Mouse (Mus musculus) CH12.LX (cell line): ENCODE results near the gene 1700001C02Rik. TPM values are rescaled to one million over a fixed set of nuclear protein-coding genes. Genes with fewer than 3 reads are reported as not detected.

ENCODE experiments used
- DNase-seq: peaks from one replicate; pipeline ENCODE4 v3.0.0-alpha.2; 2013; ENCODE audit errors: extremely low read depth
- H3K27ac ChIP-seq: 2 replicates; pipeline ENCODE4 v1.5.1; 2012; ENCODE audit warnings: low read depth, mild to moderate bottlenecking, control low read depth, moderate library complexity; ENCODE audit not compliant: insufficient read depth
- H3K27me3 ChIP-seq: replicated peaks from 2 replicates; pipeline ENCODE3; 2012; ENCODE audit warnings: inconsistent platforms
- H3K36me3 ChIP-seq, 2 experiments: replicated peaks in 1 of 2; 2 replicates each; pipeline versions ENCODE3 to v1.6.1; 2012; ENCODE audit warnings: inconsistent platforms in 1 of 2, low read length in 1 of 2, mild to moderate bottlenecking in 1 of 2, mixed read lengths in 1 of 2, moderate library complexity in 1 of 2; ENCODE audit not compliant: control insufficient read depth in 1 of 2, insufficient read depth in 1 of 2
- H3K4me1 ChIP-seq, 2 experiments: 2 replicates each; pipeline ENCODE4 v1.6.1; 2012; ENCODE audit warnings: inconsistent platforms in 1 of 2, moderate library complexity in 1 of 2; ENCODE audit not compliant: insufficient read depth in 2 of 2, control insufficient read depth in 1 of 2
- H3K4me2 ChIP-seq: 2 replicates; pipeline ENCODE4 v1.6.1; 2012; ENCODE audit warnings: low read depth, mild to moderate bottlenecking, control low read depth; ENCODE audit not compliant: poor library complexity, insufficient read depth, severe bottlenecking
- H3K4me3 ChIP-seq, 3 experiments: fragments of 150-350 bp in 1 of 3; sonication (generic) in 1 of 3; replicated peaks in 1 of 3; 2 replicates each; pipeline versions ENCODE3 to v1.5.1; 2011 to 2012; ENCODE audit warnings: low read depth in 2 of 3, low read length in 2 of 3, mild to moderate bottlenecking in 2 of 3, moderate library complexity in 2 of 3, control low read depth in 1 of 3, improper control_type of control experiment in 1 of 3, inconsistent platforms in 1 of 3, mixed read lengths in 1 of 3; ENCODE audit not compliant: poor library complexity in 1 of 3
- H3K79me2 ChIP-seq: replicated peaks from 2 replicates; pipeline ENCODE4 v1.6.1; 2012; ENCODE audit warnings: mild to moderate bottlenecking, moderate library complexity; ENCODE audit not compliant: control insufficient read depth, poor library complexity, insufficient read depth, severe bottlenecking; ENCODE audit errors: extremely low read depth
- H3K9ac ChIP-seq: 2 replicates; pipeline ENCODE4 v1.6.1; 2012; ENCODE audit warnings: low read depth, mild to moderate bottlenecking, control low read depth, moderate library complexity; ENCODE audit not compliant: insufficient read depth
- H3K9me3 ChIP-seq: replicated peaks from 2 replicates; pipeline ENCODE3; 2012; ENCODE audit warnings: low read length, inconsistent platforms, mixed read lengths
- CHD1 ChIP-seq: IDR thresholded peaks from 2 replicates; pipeline ENCODE4 v1.6.1; 2012; ENCODE audit warnings: low read depth, low read length, improper control_type of control experiment, inconsistent platforms
- CTCF ChIP-seq, 2 experiments: IDR thresholded peaks in 1 of 2; conservative IDR thresholded peaks in 1 of 2; 2 replicates each; pipeline ENCODE4 v1.5.1; 2011 to 2012; ENCODE audit warnings: low read depth in 2 of 2, low read length in 2 of 2, improper control_type of control experiment in 1 of 2, inconsistent platforms in 1 of 2, mild to moderate bottlenecking in 1 of 2, moderate library complexity in 1 of 2
- ETS1 ChIP-seq: conservative IDR thresholded peaks from 2 replicates; pipeline ENCODE4 v1.6.1; 2012; ENCODE audit warnings: low read depth, mild to moderate bottlenecking, inconsistent platforms, low read length, improper control_type of control experiment, moderate library complexity
- NELFE ChIP-seq: IDR thresholded peaks from 2 replicates; pipeline ENCODE4 v1.6.1; 2011; ENCODE audit warnings: low read depth, low read length, improper control_type of control experiment
- PAX5 ChIP-seq: IDR thresholded peaks from 2 replicates; pipeline ENCODE4 v1.6.1; 2012; ENCODE audit warnings: low read length, inconsistent platforms, mixed read lengths
- SMC3 ChIP-seq: IDR thresholded peaks from 2 replicates; pipeline ENCODE4 v1.6.1; 2011; ENCODE audit warnings: low read depth, low read length, improper control_type of control experiment
- TBP ChIP-seq: conservative IDR thresholded peaks from 2 replicates; pipeline ENCODE4 v1.6.1; 2011; ENCODE audit warnings: low read depth, low read length, improper control_type of control experiment
- ZNF384 ChIP-seq: IDR thresholded peaks from 2 replicates; pipeline ENCODE4 v1.6.1; 2012; ENCODE audit warnings: low read depth, low read length, improper control_type of control experiment, inconsistent platforms
- dilution Hi-C: fragments of 300-500 bp; cut with MboI; formaldehyde crosslinking; loops from 2 replicates; pipeline ENCODE4 v1.14.3; 2020; ENCODE audit warnings: low sequenced_read_pairs; ENCODE audit not compliant: extremely low pct_unique_long_range_greater_than_20kb, extremely low pct_ligation_motif_present
- in situ Hi-C: fragments of 300-500 bp; cut with MboI; formaldehyde crosslinking; loops from 3 replicates; pipeline ENCODE4 v1.14.3; 2019; ENCODE audit warnings: low sequenced_read_pairs, low pct_ligation_motif_present, low pct_unique_long_range_greater_than_20kb, mixed read lengths
- polyA plus RNA-seq: library from polyadenylated mRNA; unstranded; fragments of >175 nt; gene quantifications from 2 replicates; pipeline ENCODE4 v1.2.1, GENCODE M21; 2012; ENCODE audit warnings: low read depth; ENCODE audit not compliant: insufficient read length
- total RNA-seq, 2 experiments: library from RNA; depleted of rRNA; stranded (reverse); fragments of 300-350 nt in 1 of 2; fragments of >200 nt in 1 of 2; gene quantifications; 2 replicates each; pipeline ENCODE4 v1.2.3; 2012 to 2014

The 1700001C02Rik gene
- total and polyA plus RNA-seq, 3 experiments: not detected

DNA sequence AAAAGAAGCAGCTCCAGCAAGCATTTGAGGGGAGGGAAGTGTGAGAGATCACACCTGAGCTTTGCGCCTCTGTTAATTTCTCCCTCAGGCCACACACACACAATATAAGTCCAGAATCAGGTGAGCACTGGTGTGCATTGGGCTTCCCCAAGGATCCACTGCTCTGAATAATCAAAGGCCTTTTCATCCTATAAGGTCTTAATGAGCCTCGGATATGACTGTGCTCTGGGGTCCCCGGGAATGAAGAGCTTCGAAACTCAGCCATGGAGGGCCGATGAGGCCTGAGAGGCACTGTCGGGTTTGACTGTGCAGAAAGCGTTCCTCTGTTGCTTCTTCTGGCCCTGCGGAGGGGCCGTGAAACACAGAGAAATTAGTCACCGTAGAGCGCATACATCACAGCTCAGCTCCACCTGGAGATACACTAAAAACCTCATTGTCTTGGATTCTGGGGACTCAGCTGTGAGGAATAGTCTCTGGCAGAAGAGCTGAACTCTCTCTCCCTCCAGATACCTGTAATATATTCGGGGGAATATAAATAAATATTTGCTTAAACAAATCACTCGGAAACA, 21.4 kb upstream of the 1700001C02Rik start:
- Histone ChIP-seq H3K9ac (no peak overlapping the region), H3K79me2 (no peaks in the 10 kb centered on the region)
- dilution Hi-C loops: no loop called here
- no peak for TF ChIP-seq NELFE
- no peak for TF ChIP-seq ZNF384
- TF ChIP-seq TBP: no peak
- TF ChIP-seq, all 38 proteins: peak for 0
- H3K4me1 ChIP-seq: peaks cover 13 to 18% of the 10 kb centered on the region in 2 experiments
- no peaks in the 10 kb centered on the region for H3K36me3 ChIP-seq
- no peak overlapping the region; the same call in 1 of the 2 replicates for H3K4me2 ChIP-seq
- in situ Hi-C loops: no loop called here
- no peak overlapping the region for H3K4me3 ChIP-seq
- DNase-seq: no peak
- peaks cover 46% of the 10 kb centered on the region for H3K27me3 ChIP-seq
- H3K27ac ChIP-seq: no peak overlapping the region
- no peaks in the 10 kb centered on the region for H3K9me3 ChIP-seq

DNA sequence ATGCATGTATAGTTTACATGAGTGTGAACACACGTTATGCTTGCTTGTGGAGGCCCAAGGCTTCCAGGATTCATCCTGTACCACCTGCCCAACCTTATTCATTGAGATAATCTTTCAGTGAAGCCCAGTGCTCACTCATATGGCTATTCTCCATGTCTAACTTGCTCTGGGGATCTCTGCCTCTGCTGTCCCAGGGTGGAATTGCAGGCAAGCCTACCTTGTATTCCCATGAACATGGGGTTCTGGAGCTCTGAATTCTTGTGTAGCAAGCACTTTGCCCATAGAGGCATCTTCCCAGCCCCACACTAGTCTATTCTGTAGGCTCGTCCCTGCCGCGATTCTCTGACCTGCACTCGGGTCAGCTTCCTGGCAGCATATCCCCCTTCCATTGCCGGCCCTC, 9.8 kb upstream of the 1700001C02Rik start:
- TF ChIP-seq CHD1 (no peak), CTCF (conservative IDR thresholded peaks at IDR 0.05 in 1 of 2, IDR thresholded peaks at IDR 0.05 in 1 of 2; ENCODE audit: low read depth in 2 of 2, low read length in 2 of 2) (peak in 1 of 2 experiments; percentile 41; a peak in 2 of 4 replicates), PAX5 (no peak)
- dilution Hi-C loops: no loop called here
- no peak overlapping the region for H3K9ac ChIP-seq
- H3K9me3 ChIP-seq: no peaks in the 10 kb centered on the region
- DNase-seq: no peak
- no peak overlapping the region for H3K4me3 ChIP-seq
- peaks cover 78% of the 10 kb centered on the region for H3K27me3 ChIP-seq
- H3K4me2 ChIP-seq: no peak overlapping the region
- H3K36me3 ChIP-seq: no peaks in the 10 kb centered on the region
- in situ Hi-C loops: no loop called here
- H3K27ac ChIP-seq: no peak overlapping the region
- H3K4me1 ChIP-seq: no peaks in the 10 kb centered on the region
- no peaks in the 10 kb centered on the region for H3K79me2 ChIP-seq

DNA sequence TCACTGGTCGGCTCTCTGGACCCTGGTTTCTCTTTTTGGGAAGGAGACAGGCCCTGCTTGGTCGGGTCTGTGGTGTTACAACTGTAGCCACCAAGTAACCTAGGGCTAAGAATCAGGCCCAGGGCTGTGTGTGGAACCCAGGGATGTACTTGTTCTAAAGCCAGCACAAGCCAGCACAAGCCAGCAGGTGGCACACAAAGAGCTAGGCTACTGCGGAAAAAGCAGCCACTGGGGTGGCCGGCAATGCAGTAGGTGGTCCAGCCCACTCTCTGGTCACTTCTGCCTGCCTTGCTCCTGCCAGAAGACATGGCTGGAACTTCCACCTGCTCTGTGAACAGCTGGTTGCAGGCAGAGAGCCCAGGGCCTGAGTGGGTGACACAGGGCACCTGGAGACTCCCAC, 5.7 kb upstream of the 1700001C02Rik start:
- Histone ChIP-seq H3K27ac (no peak overlapping the region), H3K79me2 (no peaks in the 10 kb centered on the region), H3K4me2 (no peak overlapping the region), H3K4me3 (no peak overlapping the region), H3K9ac (no peak overlapping the region), H3K27me3 (peaks cover 92% of the 10 kb centered on the region)
- no peak for DNase-seq
- dilution Hi-C loops: no loop called here
- in situ Hi-C loops: no loop called here
- TF ChIP-seq CTCF (conservative IDR thresholded peaks at IDR 0.05 in 1 of 2, IDR thresholded peaks at IDR 0.05 in 1 of 2; ENCODE audit: low read depth in 2 of 2, low read length in 2 of 2): peak in 1 of 2 experiments; percentile 34; a peak in 2 of 4 replicates
- TF ChIP-seq SMC3: peak; percentile 32
- TF ChIP-seq ETS1: no peak
- TF ChIP-seq, all 38 proteins: peak for 2
- Histone ChIP-seq H3K9me3 (no peaks in the 10 kb centered on the region), H3K4me1 (no peaks in the 10 kb centered on the region), H3K36me3 (no peaks in the 10 kb centered on the region)
